Mouse (Mus musculus): ENCODE measurements around the gene Vmn1r180. TPM values are rescaled to one million over a fixed set of nuclear protein-coding genes. Genes with fewer than 3 reads are reported as not detected.
"Not testable (repeated sequence)": the region's sequence is repeated elsewhere in the genome, so short reads cannot be mapped to it uniquely, and the experiment has no call there.

Gene Vmn1r180
- total RNA-seq (2021), result not detected
- long read RNA-seq, experiment 1, result 0 reads
- long read RNA-seq, experiment 2, result 0 reads

GRCm38 (mm10) chr7:23950332-23950731, at the start of gene Vmn1r180:
Gene Vmn1r180, plus strand, starts transcription at chr7:23950632.
- DNase-seq (ENCODE audit: low spot score in 2 of 2), result no peak
- intact Hi-C loops (cut with DNase I), result no loop called here

- intact Hi-C loops (cut with DNase I), result no loop called here
- DNase-seq (ENCODE audit: low spot score in 2 of 2), result no peak
Measured at GRCm38 (mm10) chr7:23926678-23927077, 23.8 kb upstream of the Vmn1r180 start, which contains the start of gene Vmn1r179. Gene Vmn1r179, plus strand, starts transcription at chr7:23926978.

GRCm38 (mm10) chr7:23968044-23968443, 17.6 kb downstream of the Vmn1r180 start:
- intact Hi-C loops (cut with DNase I), result loop anchor here (5.0 to 10.0 kb wide), 2 partner anchors 317 to 334 kb away; partner anchors contain the start of gene Zfp61

GRCm38 (mm10) chr7:23974315-23974714, 23.9 kb downstream of the Vmn1r180 start, which contains the start of gene Vmn1r181:
Gene Vmn1r181, plus strand, starts transcription at chr7:23974615.
- DNase-seq (ENCODE audit: low spot score in 2 of 2); intact Hi-C loops (cut with DNase I): not testable (repeated sequence)

More at GRCm38 (mm10) chr7:23968044-23968443, 17.6 kb downstream of the Vmn1r180 start:
- peak; percentile 3 to 10 for DNase-seq (ENCODE audit: low spot score in 2 of 2)

- DNase-seq (ENCODE audit: low spot score in 2 of 2), result no peak
- intact Hi-C loops (cut with DNase I), result no loop called here
Measured at GRCm38 (mm10) chr7:24001391-24001790, 51.0 kb downstream of the Vmn1r180 start, which contains the start of gene V1rd19. Gene V1rd19, plus strand, starts transcription at chr7:24001691.

Other genes with a start within 250 kb of the Vmn1r180 start
- not detected for gene Vmn1r173, start 249.9 kb upstream of the Vmn1r180 start, total RNA-seq (2021)
- gene Vmn1r174, start 198.4 kb upstream of the Vmn1r180 start, total RNA-seq (2021), result not detected
- not detected for gene Vmn1r175, start 140.0 kb upstream of the Vmn1r180 start, total RNA-seq (2021)
- not detected for gene Vmn1r176, start 113.3 kb upstream of the Vmn1r180 start, total RNA-seq (2021)
- not detected for gene Vmn1r177, start 84.2 kb upstream of the Vmn1r180 start, total RNA-seq (2021)
- gene Vmn1r178, start 58.6 kb upstream of the Vmn1r180 start, total RNA-seq (2021), result not detected
- not detected for gene Vmn1r179, start 23.7 kb upstream of the Vmn1r180 start, total RNA-seq (2021)
- gene Vmn1r181, start 24.0 kb downstream of the Vmn1r180 start, total RNA-seq (2021), result not detected
- gene V1rd19, start 51.1 kb downstream of the Vmn1r180 start, total RNA-seq (2021), result not detected
- gene Vmn1r183, start 102.6 kb downstream of the Vmn1r180 start, total RNA-seq (2021), result not detected
- gene Zfp180, start 131.3 kb downstream of the Vmn1r180 start, total RNA-seq (2021), result 10 to 100 TPM; 29.5 to 31.7 TPM
- gene Zfp112, start 161.7 kb downstream of the Vmn1r180 start, total RNA-seq (2021), result 1 to 10 TPM; 7.5 to 9.1 TPM
- 10 to 100 TPM; 20.2 to 22.8 TPM for gene Zfp235, start 183.5 kb downstream of the Vmn1r180 start, total RNA-seq (2021)
- gene Zfp114, start 224.4 kb downstream of the Vmn1r180 start, total RNA-seq (2021), result 1 to 10 TPM; 3.7 TPM

Measured in left cerebral cortex, postnatal 14 days (tissue).